18 mouse cellular contexts compared by ENCODE assay signal in genomic region chr11:107103736-107104135, GRCm38 (mm10). TPM values are rescaled to one million over a fixed set of nuclear protein-coding genes. Genes with fewer than 3 reads are reported as not detected.
A peak's percentile ranks its signal among the peaks of the same experiment; 100 is the strongest.
DNase-seq lines count a peak whose midpoint lies in the region; ATAC-seq lines count a peak whose summit lies in the region.
"Had no signal": no experiment of that assay in that cellular context is flagged by ENCODE, and none has a peak within 500 bp of the region (broad histone marks: within the 10 kb centered on the region; RNA-seq: fewer than 3 reads in every experiment).

No protein-coding gene starts in this region.

- no peak overlapping the region for H3K4me3 ChIP-seq in heart, embryonic 10.5 days
- H3K4me3 ChIP-seq in limb, embryonic 13.5 days = no peak overlapping the region
- H3K4me3 ChIP-seq in limb, embryonic 10.5 days = no peak overlapping the region
- H3K4me3 ChIP-seq: embryonic facial prominence, embryonic 10.5 days; liver, embryonic 15.5 days; megakaryocyte, embryonic 14.5 days had no signal

- H3K4me1 ChIP-seq in heart, embryonic 10.5 days = peaks cover 31% of the 10 kb centered on the region
- peaks cover 30% of the 10 kb centered on the region for H3K4me1 ChIP-seq in limb, embryonic 13.5 days
- peaks cover 23% of the 10 kb centered on the region for H3K4me1 ChIP-seq in limb, embryonic 10.5 days

- no peaks in the 10 kb centered on the region for H3K27me3 ChIP-seq in heart, embryonic 10.5 days (ENCODE audit: insufficient read depth, poor library complexity, severe bottlenecking)
- H3K27me3 ChIP-seq in limb, embryonic 13.5 days = no peaks in the 10 kb centered on the region
- H3K27me3 ChIP-seq in limb, embryonic 10.5 days (ENCODE audit: low read depth, poor library complexity, severe bottlenecking) = no peaks in the 10 kb centered on the region
- H3K27me3 ChIP-seq: liver, embryonic 15.5 days; megakaryocyte, embryonic 14.5 days had no signal

- 89% methylated on average over 2 of the region's 2 CpGs for WGBS in heart, embryonic 10.5 days
- 91% methylated on average over 2 of the region's 2 CpGs for WGBS in limb, embryonic 13.5 days
- 90% methylated on average over 2 of the region's 2 CpGs for WGBS in limb, embryonic 10.5 days

- 0 out of 2 replicates have a peak overlapping the region, but pooled peaks have one; percentile 52 for H3K27ac ChIP-seq in heart, embryonic 10.5 days
- peak overlapping the region; percentile 55; the same call in 1 of the 2 replicates for H3K27ac ChIP-seq in limb, embryonic 13.5 days
- no peak overlapping the region for H3K27ac ChIP-seq in limb, embryonic 10.5 days
- H3K27ac ChIP-seq: embryonic facial prominence, embryonic 10.5 days; hindbrain, postnatal 0 days had no signal

- no peak for ATAC-seq in limb, embryonic 13.5 days (ENCODE audit: low FRiP score, low read depth)
- ATAC-seq: hindbrain, postnatal 0 days had no signal

- H3K9ac ChIP-seq in limb, embryonic 13.5 days = no peak overlapping the region
- H3K9ac ChIP-seq: liver, embryonic 15.5 days had no signal

- intact Hi-C loops in heart, postnatal 14 days (cut with DNase I) = loop anchor here (5.0 kb wide), 1 partner anchor 34 kb away; no protein-coding TSS in a partner anchor

- H3K36me3 ChIP-seq in heart, embryonic 10.5 days = peaks cover 27% of the 10 kb centered on the region
- H3K36me3 ChIP-seq in limb, embryonic 13.5 days = peaks cover 22% of the 10 kb centered on the region
- peaks cover 58% of the 10 kb centered on the region for H3K36me3 ChIP-seq in limb, embryonic 10.5 days

- no peaks in the 10 kb centered on the region for H3K9me3 ChIP-seq in heart, embryonic 10.5 days
- H3K9me3 ChIP-seq in limb, embryonic 13.5 days = no peaks in the 10 kb centered on the region
- no peaks in the 10 kb centered on the region for H3K9me3 ChIP-seq in limb, embryonic 10.5 days (replicated peaks)
- H3K9me3 ChIP-seq: embryonic facial prominence, embryonic 10.5 days; G1E; liver, embryonic 15.5 days; megakaryocyte, embryonic 14.5 days had no signal

- DNase-seq in heart, embryonic 10.5 days (ENCODE audit: low spot score) = no peak
- DNase-seq in heart, postnatal 14 days = no peak
- DNase-seq in limb, embryonic 10.5 days (ENCODE audit: low spot score) = no peak
- DNase-seq in thymus, postnatal 25 days = peak; percentile 28
- no peak for DNase-seq in thymus, postnatal 4 days
- DNase-seq in urinary bladder, postnatal 36 days (ENCODE audit: low spot score in 2 of 2) = no peak
- no peak for DNase-seq in cerebellum, adult 11 months
- DNase-seq: adrenal gland, adult 8-10 months; cerebellum, postnatal 14 days; layer of hippocampus, adult 9-11 months; right cerebral cortex, adult 18-20 months; spleen, adult 18-20 months had no signal

- no peak overlapping the region for H3K4me2 ChIP-seq in limb, embryonic 13.5 days (replicated peaks)
- H3K4me2 ChIP-seq: liver, embryonic 15.5 days had no signal

RNA-seq across cellular contexts. Expression of gene Bptf, which starts 28.2 kb away (rescaled TPM):
- 19.1 and 25.5 TPM in 2 replicates for polyA plus RNA-seq in heart, embryonic 10.5 days (2016; fragmentation: Nextera tagmentation; extraction: Ambion mirVana)
- 10 to 100 TPM; 34.8 to 38.6 TPM for total RNA-seq in heart, postnatal 14 days (2021)
- 41.4 and 42.3 TPM in 2 replicates for polyA plus RNA-seq in limb, embryonic 13.5 days (2015; fragmentation: Nextera tagmentation; extraction: Ambion mirVana)
- polyA plus RNA-seq in limb, embryonic 10.5 days (2016; fragmentation: Nextera tagmentation; extraction: Ambion mirVana) = 33.8 and 38.8 TPM in 2 replicates
